Mouse (Mus musculus) fat pad, adult 2 months (tissue): ENCODE data around the gene 2310046K23Rik.
"Not testable (repeated sequence)": the region's sequence is repeated elsewhere in the genome, so short reads cannot be mapped to it uniquely, and the experiment has no call there.

Experiments used
- DNase-seq: peaks from one replicate; pipeline ENCODE4 v3.0.0-alpha.2; 2011; ENCODE audit warnings: low read depth, low spot score; ENCODE audit errors: extremely low read depth

The 2310046K23Rik gene

GRCm38 (mm10) chr3:92534411-92534810 lies at the start of gene 2310046K23Rik:
2310046K23Rik (minus strand) TSS chr3:92534511.
- DNase-seq = no peak

GRCm38 (mm10) chr3:92583164-92583826 lies 49.0 kb upstream of the 2310046K23Rik start:
- no peak for DNase-seq

- DNase-seq = no peak
Observed at GRCm38 (mm10) chr3:92579508-92579907, 45.2 kb upstream of the 2310046K23Rik start.

- no peak for DNase-seq
Observed at GRCm38 (mm10) chr3:92578652-92579413, 44.5 kb upstream of the 2310046K23Rik start.

GRCm38 (mm10) chr3:92573449-92574041 lies 39.2 kb upstream of the 2310046K23Rik start, which contains the start of gene Ivl:
Ivl (minus strand) TSS chr3:92573735.
- DNase-seq = peak; percentile 67

GRCm38 (mm10) chr3:92572514-92573155 lies 38.3 kb upstream of the 2310046K23Rik start:
- no peak for DNase-seq

GRCm38 (mm10) chr3:92568752-92569151 lies 34.4 kb upstream of the 2310046K23Rik start:
- DNase-seq = no peak

- DNase-seq = no peak
Observed at GRCm38 (mm10) chr3:92565418-92565817, 31.1 kb upstream of the 2310046K23Rik start.

- no peak for DNase-seq
Observed at GRCm38 (mm10) chr3:92512325-92512724, 22.0 kb downstream of the 2310046K23Rik start.

- DNase-seq = peak; percentile 21
Observed at GRCm38 (mm10) chr3:92510786-92511185, 23.5 kb downstream of the 2310046K23Rik start.

- DNase-seq = no peak
Observed at GRCm38 (mm10) chr3:92508185-92508584, 26.1 kb downstream of the 2310046K23Rik start.

- no peak for DNase-seq
Observed at GRCm38 (mm10) chr3:92503528-92503927, 30.8 kb downstream of the 2310046K23Rik start.

- no peak for DNase-seq
Observed at GRCm38 (mm10) chr3:92500393-92500792, 33.9 kb downstream of the 2310046K23Rik start, which contains the start of gene Sprr4. Sprr4 (minus strand) TSS chr3:92500493.

GRCm38 (mm10) chr3:92490262-92490661 lies 44.0 kb downstream of the 2310046K23Rik start:
- DNase-seq = not testable (repeated sequence)

GRCm38 (mm10) chr3:92486307-92486706 lies 48.0 kb downstream of the 2310046K23Rik start:
- DNase-seq = no peak

- DNase-seq = peak; percentile 56
Observed at GRCm38 (mm10) chr3:92485863-92486262, 48.4 kb downstream of the 2310046K23Rik start, which contains the start of gene Sprr1a. Sprr1a (minus strand) TSS chr3:92485895.
